Mouse (Mus musculus): ENCODE results near the gene Eps15l1.

Gene Eps15l1

GRCm38 (mm10) chr8:72413839-72414238 lies 7.4 kb downstream of the Eps15l1 start:
- DNase-seq (ENCODE audit: low read depth, low spot score), result no peak

DNA sequence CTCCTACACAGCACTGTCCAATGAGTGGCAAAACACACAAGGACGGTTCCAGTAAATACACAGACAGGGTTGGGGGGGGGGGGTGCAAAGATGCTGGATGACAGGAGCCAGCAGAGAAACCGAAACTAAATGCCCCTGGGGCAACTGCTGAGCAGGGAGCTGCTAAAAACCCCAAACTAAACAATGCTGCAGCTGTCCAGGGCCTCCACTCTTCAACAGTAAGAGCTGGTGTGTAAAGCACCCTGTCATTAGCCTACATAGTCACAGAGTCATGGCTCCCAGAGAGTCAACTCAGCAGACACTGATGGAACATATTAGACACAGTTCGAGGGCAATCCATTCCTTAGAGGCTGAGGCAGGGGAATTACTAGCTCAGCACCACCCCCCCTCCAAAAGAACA lies 11.8 kb downstream of the Eps15l1 start:
- DNase-seq (ENCODE audit: low read depth, low spot score), result no peak

DNA sequence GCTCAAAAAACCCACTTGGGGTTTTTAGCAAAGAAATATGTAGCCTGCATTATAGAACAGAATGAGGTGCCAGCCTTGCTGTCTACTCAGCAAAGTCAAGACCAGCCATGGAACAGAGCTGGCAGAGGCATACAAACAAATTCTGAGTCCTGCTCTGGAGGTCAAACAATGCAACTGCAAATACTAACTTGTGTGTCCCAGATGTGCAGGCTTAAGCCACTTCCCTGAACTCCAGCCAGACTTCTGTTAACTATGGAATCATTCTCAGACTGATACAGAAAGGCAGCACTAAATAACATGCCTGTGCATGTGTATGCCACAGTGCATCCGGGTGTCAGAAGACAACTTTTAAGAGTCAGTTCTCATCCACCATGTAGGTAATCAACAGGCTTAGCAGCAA lies 13.4 kb downstream of the Eps15l1 start:
- DNase-seq (ENCODE audit: low read depth, low spot score), result no peak

DNA sequence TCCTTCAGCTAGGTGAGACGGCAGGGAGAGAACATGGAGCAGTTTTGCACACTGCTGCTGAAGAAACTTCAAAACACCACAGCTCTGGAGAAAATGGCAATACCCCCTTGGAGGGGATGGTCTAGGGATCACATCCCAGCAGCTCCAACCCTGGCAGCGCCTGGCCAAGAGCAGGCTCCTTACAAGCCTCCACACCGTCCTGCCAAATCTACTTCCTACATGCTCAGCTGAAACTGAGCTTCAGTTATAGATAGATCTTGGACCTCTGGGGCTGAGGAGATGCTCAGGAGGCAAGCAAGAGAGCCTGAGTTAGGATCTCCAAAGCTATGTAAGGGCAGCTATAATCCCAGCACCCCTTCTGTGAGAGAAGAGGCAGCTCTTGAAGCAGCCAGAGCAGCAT lies 18.3 kb downstream of the Eps15l1 start:
- DNase-seq (ENCODE audit: low read depth, low spot score), result no peak

GRCm38 (mm10) chr8:72401381-72401780 lies 19.9 kb downstream of the Eps15l1 start:
- DNase-seq (ENCODE audit: low read depth, low spot score), result no peak

- no peak for DNase-seq (ENCODE audit: low read depth, low spot score)
These were observed 35.5 kb downstream of the Eps15l1 start for GRCm38 (mm10) chr8:72385737-72386136.

DNA sequence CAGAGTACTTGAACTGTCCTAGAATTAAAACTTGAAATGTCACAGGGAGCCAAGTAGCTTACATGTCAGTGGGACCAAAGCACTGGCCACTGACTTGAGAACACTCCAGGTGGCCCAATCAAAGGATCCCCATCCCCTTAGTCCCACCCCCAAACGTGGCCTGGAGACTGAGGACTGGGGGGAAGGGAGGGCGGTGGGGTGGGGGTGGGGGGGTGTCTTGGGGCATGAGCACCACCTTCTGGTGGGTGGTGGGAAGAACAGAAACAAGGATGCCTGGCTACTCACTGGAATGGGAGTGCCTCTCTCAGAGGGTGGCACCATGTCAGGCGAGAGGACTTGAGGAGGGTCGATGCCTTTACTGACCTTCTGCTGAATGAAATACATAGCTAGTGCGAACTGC lies 38.9 kb downstream of the Eps15l1 start:
- no peak for DNase-seq (ENCODE audit: low read depth, low spot score)

GRCm38 (mm10) chr8:72380656-72381055 lies 40.6 kb downstream of the Eps15l1 start:
- DNase-seq (ENCODE audit: low read depth, low spot score), result no peak

DNA sequence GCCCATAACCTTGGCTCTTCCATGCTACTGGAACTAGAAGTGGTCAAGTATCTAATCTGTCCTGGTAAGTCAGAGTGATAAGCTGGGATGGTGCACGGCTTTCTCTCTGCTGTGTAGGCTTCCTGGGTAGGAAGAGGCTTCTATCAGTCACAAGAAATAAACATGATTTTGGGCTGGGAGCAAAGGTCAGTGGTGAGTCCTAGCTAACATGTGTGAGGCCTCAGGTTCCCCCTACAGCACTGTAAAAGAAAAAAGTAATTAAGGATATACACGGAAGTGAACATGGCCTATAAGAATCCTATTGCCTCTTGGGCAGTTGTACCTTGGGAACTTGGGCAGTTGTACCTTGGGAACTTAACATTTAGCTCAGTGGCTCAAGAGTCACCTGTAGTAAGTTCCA lies 44.4 kb downstream of the Eps15l1 start:
- DNase-seq (ENCODE audit: low read depth, low spot score), result no peak

- no peak for DNase-seq (ENCODE audit: low read depth, low spot score)
These were observed 45.0 kb downstream of the Eps15l1 start for GRCm38 (mm10) chr8:72376309-72376708.

DNA sequence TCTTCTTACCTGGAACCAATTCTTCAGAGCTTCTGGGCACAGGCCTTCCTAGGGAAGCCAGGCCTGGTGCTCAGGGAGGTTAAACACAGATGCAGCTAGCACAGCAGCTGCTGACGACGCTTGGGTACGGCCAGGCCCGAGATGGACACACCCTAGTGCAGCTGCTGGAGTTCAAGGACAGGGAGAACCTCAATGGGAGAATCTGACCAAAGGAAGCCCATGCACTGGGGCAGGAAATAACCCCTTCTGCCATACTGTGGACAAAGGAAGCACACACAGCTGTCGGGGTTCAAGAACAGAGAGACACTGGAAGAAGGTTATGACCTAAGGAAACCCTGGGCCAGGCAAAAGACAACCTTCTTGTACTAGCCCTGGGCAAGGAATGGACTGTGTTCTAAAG lies 46.1 kb downstream of the Eps15l1 start:
- DNase-seq (ENCODE audit: low read depth, low spot score), result no peak

DNA sequence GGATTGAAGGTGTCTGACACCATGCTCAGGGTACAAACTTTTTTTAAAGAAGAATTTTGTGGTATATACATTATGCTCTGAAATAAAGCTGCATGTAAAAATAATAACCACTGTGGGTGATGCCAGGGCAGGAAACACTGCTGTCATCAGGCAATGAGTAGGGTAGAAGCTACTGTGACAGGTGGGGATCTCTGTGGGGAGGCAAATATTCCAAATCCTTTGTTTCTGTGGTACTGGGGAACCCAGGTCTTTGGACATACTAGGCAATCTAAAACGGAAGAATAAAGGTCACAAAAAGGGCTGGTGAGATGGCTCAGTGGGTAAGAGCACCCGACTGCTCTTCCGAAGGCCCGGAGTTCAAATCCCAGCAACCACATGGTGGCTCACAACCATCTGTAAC lies 48.9 kb downstream of the Eps15l1 start:
- no peak for DNase-seq (ENCODE audit: low read depth, low spot score)

GRCm38 (mm10) chr8:72371356-72371755 lies 49.9 kb downstream of the Eps15l1 start:
- DNase-seq (ENCODE audit: low read depth, low spot score), result no peak

DNA sequence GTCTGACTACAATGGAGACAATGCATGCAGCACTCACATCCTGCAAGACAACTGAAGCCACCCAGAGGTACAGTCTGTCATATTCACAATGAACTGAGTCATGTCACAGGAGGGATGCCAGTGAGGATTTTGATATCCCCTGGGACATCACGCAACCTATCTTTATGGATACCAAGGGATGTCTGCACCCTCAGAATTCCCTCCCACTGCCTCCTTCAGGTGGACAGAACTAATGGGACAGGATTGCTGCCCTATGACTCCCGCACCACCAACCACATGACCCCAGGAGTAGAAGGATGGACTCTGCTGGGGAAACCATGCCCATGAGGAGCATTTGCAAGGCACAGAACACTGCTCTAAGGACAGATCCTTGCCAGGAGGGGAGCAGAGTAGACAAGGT lies 54.8 kb downstream of the Eps15l1 start:
- no peak for DNase-seq (ENCODE audit: low read depth, low spot score)

DNA sequence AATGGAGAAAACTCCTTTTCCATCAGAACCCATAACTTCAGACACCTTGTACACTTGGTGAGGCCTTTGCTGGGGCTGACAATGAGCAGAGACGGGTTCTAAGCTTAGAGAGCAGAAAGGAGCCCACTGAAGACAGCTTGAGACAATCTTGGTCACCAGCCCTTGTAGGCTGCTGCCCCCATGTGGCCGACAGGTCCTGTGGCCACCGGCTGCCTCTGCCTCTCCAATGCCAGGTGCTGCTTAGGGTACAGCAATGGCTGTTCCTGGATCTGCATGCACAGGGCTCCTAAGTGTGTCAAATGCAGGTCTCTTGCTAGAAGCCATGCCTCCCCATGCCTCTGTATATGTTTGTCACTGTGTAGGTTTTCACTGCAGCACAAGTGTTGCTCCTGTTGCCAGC lies 55.4 kb downstream of the Eps15l1 start:
- DNase-seq (ENCODE audit: low read depth, low spot score), result peak; percentile 34

DNA sequence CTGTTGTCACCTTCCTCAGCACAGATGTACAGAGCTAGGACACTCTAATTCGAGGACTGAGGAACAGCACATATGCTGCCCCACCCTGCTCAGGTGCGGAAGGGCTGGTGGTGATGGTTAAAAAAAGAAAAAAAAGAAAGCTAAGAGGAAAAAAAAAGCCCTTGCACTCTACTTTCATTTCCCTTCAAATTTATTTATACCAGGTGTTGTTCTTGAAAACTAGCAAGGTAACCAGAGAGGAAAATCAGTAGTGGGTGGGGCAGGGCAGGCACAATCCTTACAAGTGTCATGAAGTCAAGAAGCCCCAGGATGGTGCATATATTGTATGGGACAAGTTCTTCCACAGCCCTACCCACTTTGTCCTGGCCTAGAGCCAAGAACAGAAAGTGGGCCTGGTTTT lies 56.2 kb downstream of the Eps15l1 start:
- no peak for DNase-seq (ENCODE audit: low read depth, low spot score)

- DNase-seq (ENCODE audit: low read depth, low spot score), result no peak
These were observed 57.8 kb downstream of the Eps15l1 start for GRCm38 (mm10) chr8:72363457-72363856.

DNA sequence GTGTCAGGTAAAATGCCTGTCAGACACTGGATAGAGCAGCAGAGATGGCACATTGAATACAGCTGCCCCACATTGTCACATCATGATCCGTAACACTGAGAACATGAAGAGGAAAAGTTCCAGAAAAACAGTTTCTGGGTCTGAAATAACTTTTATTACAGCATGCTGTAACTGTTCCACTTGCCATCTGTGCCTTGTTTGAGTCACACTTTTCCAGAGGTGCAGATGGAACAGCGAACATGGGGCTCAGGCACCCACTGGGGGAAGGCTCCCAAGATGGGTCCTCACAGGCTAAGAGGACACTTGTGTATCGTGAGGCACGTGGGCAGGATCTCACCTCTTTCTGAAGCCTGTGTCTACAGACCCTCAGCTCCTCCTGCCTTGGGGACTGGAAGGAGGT lies 58.5 kb downstream of the Eps15l1 start:
- DNase-seq (ENCODE audit: low read depth, low spot score), result no peak

GRCm38 (mm10) chr8:72360162-72360561 lies 61.1 kb downstream of the Eps15l1 start:
- DNase-seq (ENCODE audit: low read depth, low spot score), result no peak

DNA sequence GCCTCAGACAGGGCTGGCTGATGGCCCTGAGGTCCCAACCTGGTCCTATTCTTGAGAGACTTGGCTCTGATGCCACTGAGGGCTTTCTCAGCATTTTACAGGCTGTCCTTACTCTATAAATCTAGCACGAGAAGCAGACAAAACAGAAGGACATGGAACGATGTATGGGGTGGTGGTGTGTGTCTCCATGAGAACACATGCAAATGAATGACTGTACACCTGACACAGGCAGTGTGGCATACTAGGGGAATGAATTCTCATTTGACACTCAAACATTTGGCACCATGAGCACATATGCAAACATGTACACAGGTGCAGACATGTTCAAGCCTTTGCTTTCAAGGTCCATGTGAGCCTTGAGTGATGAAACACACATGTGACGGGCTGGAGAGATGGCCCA lies 64.7 kb downstream of the Eps15l1 start:
- no peak for DNase-seq (ENCODE audit: low read depth, low spot score)

DNA sequence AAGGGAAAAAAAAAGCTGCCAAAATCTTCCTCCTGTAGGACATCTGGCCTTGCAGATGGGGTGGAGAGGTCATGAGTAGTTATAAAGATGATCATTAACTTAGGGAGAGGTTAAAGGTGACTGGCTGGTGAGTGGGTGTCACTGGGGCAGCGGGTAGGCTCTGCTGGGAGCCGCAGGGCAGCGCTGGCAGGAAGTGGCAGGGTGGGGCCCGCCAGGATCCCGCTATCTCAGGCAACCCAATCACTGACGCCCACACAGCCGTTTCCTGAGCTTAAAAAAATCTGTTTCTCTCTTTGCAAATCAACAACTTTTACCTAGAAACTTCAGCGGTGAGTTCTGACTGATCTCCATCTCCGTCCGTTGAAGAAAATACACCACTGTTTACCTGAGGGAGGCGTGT lies 67.0 kb downstream of the Eps15l1 start:
- DNase-seq (ENCODE audit: low read depth, low spot score), result no peak

DNA sequence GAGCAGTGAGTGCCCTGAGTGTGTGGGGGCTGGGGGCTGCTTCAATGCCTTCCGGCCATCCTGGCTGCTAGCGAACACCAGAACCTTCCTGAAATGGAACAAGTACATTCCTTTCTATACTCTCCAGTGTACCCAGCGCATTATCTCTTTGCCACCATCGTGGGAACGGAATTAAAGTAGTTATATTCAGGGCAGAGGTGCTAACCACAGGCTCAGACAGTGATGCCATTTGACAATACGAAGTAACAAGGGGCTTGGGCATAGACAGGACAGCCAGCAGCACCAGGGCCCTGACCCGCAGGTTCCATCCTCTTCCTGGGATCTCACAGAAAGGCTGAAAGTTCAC lies 67.6 kb downstream of the Eps15l1 start:
- no peak for DNase-seq (ENCODE audit: low read depth, low spot score)

DNA sequence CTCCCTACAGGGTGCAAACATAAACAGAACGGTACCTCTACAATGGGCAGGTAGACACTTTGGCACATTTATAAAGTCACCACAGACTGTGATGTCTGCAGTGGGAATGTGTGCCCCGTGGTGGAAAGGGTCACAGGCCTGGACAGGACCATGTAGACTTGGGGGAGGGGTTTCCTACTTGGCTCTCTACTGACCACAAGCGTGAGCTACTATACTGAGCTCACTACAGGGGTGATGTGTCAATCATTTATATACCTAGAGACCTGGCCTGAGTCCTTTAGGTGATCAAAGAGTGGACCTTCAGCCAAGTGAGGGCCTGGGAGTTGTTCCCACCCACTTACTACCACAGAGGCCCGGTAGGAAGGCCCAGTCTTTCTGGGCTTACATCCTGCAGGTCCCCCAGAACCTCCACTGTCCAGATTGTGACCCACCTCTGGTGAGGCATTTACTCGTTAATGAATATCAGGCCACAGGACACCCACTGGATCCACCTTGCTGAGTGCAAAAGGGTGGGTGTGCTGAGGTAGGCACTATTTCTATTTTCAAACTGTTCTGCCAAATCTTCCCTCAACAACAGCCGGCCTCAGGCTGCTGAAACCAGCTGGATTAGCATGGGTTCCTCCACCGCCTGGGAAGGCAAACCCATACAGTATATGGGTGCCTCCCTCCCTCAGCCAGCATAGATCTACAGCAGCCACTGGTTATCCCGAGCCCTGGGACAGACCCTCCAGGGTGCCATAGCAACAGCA lies 68.1 kb downstream of the Eps15l1 start:
- no peak for DNase-seq (ENCODE audit: low read depth, low spot score)

DNA sequence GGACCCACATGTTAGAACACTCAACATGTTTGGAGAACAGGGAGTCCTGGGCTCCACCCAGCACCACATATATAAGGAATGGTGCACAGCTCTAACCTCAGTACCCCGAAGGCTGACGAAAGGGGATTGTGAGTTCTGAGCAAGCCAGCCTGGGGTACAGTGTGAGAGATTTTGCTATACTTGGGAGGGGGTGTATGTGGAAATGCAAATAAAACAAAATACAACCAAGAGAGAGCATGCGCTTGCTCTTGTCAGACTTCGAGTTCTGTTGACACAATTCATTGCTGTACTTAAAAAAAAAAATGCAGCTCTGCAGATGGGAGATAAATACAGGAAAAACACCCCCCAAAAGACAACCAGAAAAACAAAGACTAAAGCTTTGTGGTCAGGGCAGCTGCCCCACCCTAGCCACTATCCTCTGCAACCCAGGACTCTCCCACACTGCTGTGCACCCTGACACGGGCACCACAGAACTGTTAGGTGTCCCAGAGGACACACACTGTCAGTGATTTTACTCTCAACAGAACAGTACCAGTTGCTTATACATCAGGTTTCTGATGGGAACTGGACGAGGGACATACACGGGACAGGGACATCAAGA lies 69.8 kb downstream of the Eps15l1 start:
- DNase-seq (ENCODE audit: low read depth, low spot score), result no peak
